Mouse (Mus musculus) liver, embryonic 14.5 days (tissue): Measurements from ENCODE around the gene Agbl4. TPM values are rescaled to one million over a fixed set of nuclear protein-coding genes. Genes with fewer than 3 reads are reported as not detected.

Source experiments
- ATAC-seq: fragments of 200-750 bp; cut with Nextera tagmentation; 2 replicates; pipeline ENCODE4 v1.8.0; 2017; ENCODE audit warnings: moderate number of reproducible peaks, mild to moderate bottlenecking, moderate library complexity; ENCODE audit not compliant: insufficient read depth
- DNase-seq, 3 experiments: peaks; one replicate each; pipeline ENCODE4 v3.0.0-alpha.2; 2012 to 2013; ENCODE audit warnings: low read depth in 3 of 3, low spot score in 3 of 3
- H3K27ac ChIP-seq: fragments of 300-500 bp; sonication (generic); 2 replicates; pipeline ENCODE4 v1.5.1; 2014; ENCODE audit warnings: moderate library complexity, mild to moderate bottlenecking, control low read depth, inconsistent platforms
- H3K27me3 ChIP-seq: fragments of 300-500 bp; sonication (generic); 2 replicates; pipeline ENCODE4 v1.6.1; 2014; ENCODE audit warnings: mild to moderate bottlenecking, low read length, moderate library complexity; ENCODE audit not compliant: control insufficient read depth, insufficient read depth
- H3K36me3 ChIP-seq: fragments of 300-500 bp; sonication (generic); replicated peaks from 2 replicates; pipeline ENCODE4 v1.6.1; 2014; ENCODE audit warnings: low read depth; ENCODE audit not compliant: control insufficient read depth, insufficient read depth
- H3K4me1 ChIP-seq, 2 experiments: fragments of 200-500 bp in 1 of 2; fragments of 300-500 bp in 1 of 2; sonication (generic) in 1 of 2; replicated peaks; 2 replicates each; pipeline ENCODE4 v1.6.1; 2012 to 2014; ENCODE audit warnings: antibody characterized with exemption in 1 of 2, inconsistent platforms in 1 of 2, low read length in 1 of 2; ENCODE audit not compliant: control insufficient read depth in 2 of 2, insufficient read depth in 2 of 2
- H3K4me2 ChIP-seq: fragments of 300-500 bp; sonication (generic); 2 replicates; pipeline ENCODE4 v1.6.1; 2014; ENCODE audit warnings: low read depth, mild to moderate bottlenecking, control low read depth, moderate library complexity
- H3K4me3 ChIP-seq, 2 experiments: fragments of 200-500 bp in 1 of 2; fragments of 300-500 bp in 1 of 2; sonication (generic) in 1 of 2; 2 replicates each; pipeline ENCODE4 v1.5.1; 2012 to 2014; ENCODE audit warnings: low read depth in 2 of 2, low read length in 2 of 2, mild to moderate bottlenecking in 2 of 2, control low read depth in 1 of 2, inconsistent platforms in 1 of 2, moderate library complexity in 1 of 2; ENCODE audit not compliant: insufficient read depth in 1 of 2
- H3K9ac ChIP-seq: fragments of 300-500 bp; sonication (generic); replicated peaks from 2 replicates; pipeline ENCODE4 v1.6.1; 2014; ENCODE audit warnings: mild to moderate bottlenecking, control low read depth, moderate library complexity
- H3K9me3 ChIP-seq: fragments of 300-500 bp; sonication (generic); 2 replicates; pipeline ENCODE4 v1.6.1; 2016; ENCODE audit warnings: low read length, mixed read lengths; ENCODE audit not compliant: control insufficient read depth
- CTCF ChIP-seq: IDR thresholded peaks from 2 replicates; pipeline ENCODE4 v1.5.1; 2016; ENCODE audit warnings: antibody characterized with exemption, low read depth, control low read depth
- EP300 ChIP-seq: IDR thresholded peaks from 2 replicates; pipeline ENCODE4 v1.6.1; 2016; ENCODE audit warnings: antibody characterized with exemption, low read depth
- WGBS: fragments of 180-500 bp; shearing (Covaris S2); extraction: QIAGEN DNeasy Blood & Tissue Kit; methylation state at CpG from one replicate; pipeline ENCODE4 v1.1.7; 2014; ENCODE audit not compliant: insufficient replicate concordance; 5-methylcytosine and 5-hydroxymethylcytosine counted together
- polyA plus RNA-seq, 2 experiments: library from polyadenylated mRNA; depleted of rRNA in 1 of 2; stranded (reverse) in 1 of 2; unstranded in 1 of 2; fragments of >200 nt; fragmentation: Nextera tagmentation in 1 of 2; extraction: Ambion mirVana in 1 of 2; gene quantifications; 2 replicates each; pipeline versions ENCODE4 v1.2.1 to v1.2.3; 2012 to 2014

Gene Agbl4
- polyA plus RNA-seq, 2 experiments: not detected

DNA sequence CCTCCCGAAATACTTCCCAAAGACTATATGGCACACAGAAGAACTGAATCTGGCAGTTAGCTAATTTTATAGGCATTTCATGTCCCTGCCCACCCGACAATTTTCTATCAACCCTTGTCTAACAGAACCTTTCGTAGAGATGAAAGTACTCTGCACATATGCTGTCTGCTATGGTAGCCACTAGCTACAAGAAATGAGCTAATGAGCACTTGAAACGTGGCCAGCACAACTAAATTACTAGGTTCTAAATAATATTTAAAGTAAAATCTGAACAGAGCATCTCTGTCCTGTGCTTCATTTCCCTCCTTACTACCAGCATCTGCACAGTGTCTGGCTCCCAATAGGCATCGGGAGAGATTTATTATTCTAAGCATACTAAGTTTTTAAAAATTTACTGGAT lies 1.2 kb upstream of the Agbl4 start:
- H3K4me1 ChIP-seq: no peaks in the 10 kb centered on the region
- no peak overlapping the region for H3K4me3 ChIP-seq
- H3K27me3 ChIP-seq: no peaks in the 10 kb centered on the region
- no peaks in the 10 kb centered on the region for H3K36me3 ChIP-seq
- H3K27ac ChIP-seq: no peak overlapping the region
- 57% methylated on average over 5 of the region's 5 CpGs for WGBS
- DNase-seq (no peak), ATAC-seq (no peak)
- no peaks in the 10 kb centered on the region for H3K9me3 ChIP-seq
- no peak overlapping the region for H3K4me2 ChIP-seq
- TF ChIP-seq EP300: no peak
- no peak for TF ChIP-seq CTCF
- H3K9ac ChIP-seq: no peak overlapping the region

DNA sequence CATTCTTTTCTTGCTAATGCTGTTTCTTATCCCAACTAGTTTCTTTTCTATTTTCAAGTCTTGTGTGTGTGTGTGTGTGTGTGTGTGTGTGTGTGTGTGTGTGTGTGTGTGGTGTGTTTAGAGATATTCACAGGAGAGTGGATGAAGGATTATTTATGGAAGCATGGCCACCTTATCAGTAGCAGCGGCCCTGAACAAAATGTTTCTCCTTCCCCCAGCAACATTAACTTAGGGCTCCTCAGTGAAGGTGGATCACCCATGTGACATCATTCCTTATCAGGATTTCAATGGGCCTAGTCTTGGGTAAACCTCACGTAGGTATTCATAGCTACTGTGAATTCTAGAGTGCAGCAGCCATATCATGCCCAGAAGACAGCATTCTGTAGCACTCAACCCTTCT lies 22.8 kb downstream of the Agbl4 start:
- no peaks in the 10 kb centered on the region for H3K36me3 ChIP-seq
- no peak overlapping the region for H3K4me2 ChIP-seq
- H3K4me1 ChIP-seq: no peaks in the 10 kb centered on the region
- WGBS: 49% methylated on average over 2 of the region's 2 CpGs
- no peak for ATAC-seq
- H3K9ac ChIP-seq: no peak overlapping the region
- no peak for DNase-seq
- no peak overlapping the region for H3K27ac ChIP-seq
- TF ChIP-seq CTCF (no peak), EP300 (no peak)
- no peaks in the 10 kb centered on the region for H3K9me3 ChIP-seq
- H3K4me3 ChIP-seq: no peak overlapping the region
- H3K27me3 ChIP-seq: no peaks in the 10 kb centered on the region

DNA sequence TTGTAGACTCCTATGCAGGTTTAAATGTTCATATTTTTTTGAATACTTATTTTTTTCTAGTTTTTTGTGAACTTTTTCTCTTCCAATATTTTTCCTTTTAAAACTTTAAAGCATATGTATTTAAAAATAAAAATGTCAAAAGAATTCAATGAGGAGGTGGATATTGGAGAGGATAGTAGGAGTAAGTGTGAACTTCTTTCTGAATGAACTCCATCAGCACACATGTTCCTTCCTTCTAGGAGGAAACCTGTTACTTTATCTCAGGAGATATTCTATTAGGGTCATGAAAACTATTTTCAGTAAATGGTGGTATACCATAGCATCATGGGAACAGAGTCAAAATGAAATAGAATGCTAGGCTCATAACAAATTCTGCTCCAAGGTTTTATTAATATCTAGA lies 30.2 kb downstream of the Agbl4 start:
- Histone ChIP-seq H3K4me2 (no peak overlapping the region), H3K36me3 (no peaks in the 10 kb centered on the region), H3K9ac (no peak overlapping the region), H3K9me3 (no peaks in the 10 kb centered on the region), H3K4me3 (no peak overlapping the region), H3K4me1 (no peaks in the 10 kb centered on the region), H3K27me3 (no peaks in the 10 kb centered on the region), H3K27ac (no peak overlapping the region)
- ATAC-seq: no peak
- DNase-seq: no peak
- TF ChIP-seq CTCF (no peak), EP300 (no peak)

DNA sequence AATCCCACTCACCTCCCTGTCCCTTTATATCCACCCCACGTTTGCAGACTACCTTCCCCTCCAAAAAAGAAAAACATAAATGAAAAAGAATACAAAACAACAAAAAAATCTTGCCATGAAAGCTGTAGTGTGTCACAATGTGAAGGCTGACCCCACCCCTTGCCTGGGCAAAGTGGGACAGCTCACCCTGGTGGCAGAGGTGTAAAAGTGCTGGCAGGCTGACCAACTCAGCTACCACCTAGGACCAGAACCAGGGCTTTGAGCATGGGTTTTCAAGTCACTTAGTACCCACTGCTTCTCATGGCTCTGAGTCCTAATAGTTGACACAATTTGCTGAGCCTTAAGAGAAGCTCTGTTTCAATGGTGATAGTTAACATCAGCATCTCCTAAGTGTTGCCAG lies 96.9 kb downstream of the Agbl4 start:
- H3K4me1 ChIP-seq: no peaks in the 10 kb centered on the region
- H3K4me3 ChIP-seq: no peak overlapping the region
- H3K9ac ChIP-seq: no peak overlapping the region
- no peak overlapping the region for H3K27ac ChIP-seq
- H3K27me3 ChIP-seq: no peaks in the 10 kb centered on the region
- WGBS: 17% methylated on average over 1 of the region's 1 CpGs
- ATAC-seq (no peak), DNase-seq (no peak)
- no peaks in the 10 kb centered on the region for H3K9me3 ChIP-seq
- H3K36me3 ChIP-seq: no peaks in the 10 kb centered on the region
- H3K4me2 ChIP-seq: no peak overlapping the region
- TF ChIP-seq CTCF (peak; percentile 48; the same call in 1 of the 2 replicates), EP300 (no peak)

DNA sequence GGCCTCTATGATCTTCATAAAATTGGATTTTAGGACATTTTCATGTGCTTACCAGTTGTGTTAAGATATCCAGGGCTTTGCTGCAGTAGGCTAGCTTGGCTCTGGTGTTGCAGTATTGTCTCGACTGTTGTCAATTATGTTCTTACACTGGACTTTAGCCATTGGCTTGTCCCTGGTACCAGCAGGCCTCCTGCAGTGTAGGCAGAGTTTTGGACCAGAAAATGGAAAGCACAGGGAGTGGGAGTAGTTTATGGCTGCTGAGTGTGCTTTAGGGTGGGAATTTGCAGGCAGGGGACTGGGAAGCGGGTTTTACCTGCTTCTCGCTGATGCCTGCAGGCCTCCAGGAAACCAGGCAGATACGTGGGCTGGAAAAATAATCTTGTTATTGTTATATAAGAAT lies 132.3 kb downstream of the Agbl4 start:
- H3K4me2 ChIP-seq: no peak overlapping the region
- TF ChIP-seq EP300 (no peak), CTCF (no peak)
- WGBS: 53% methylated on average over 4 of the region's 4 CpGs

More for the DNA sequence above, 132.3 kb downstream of the Agbl4 start:
- Histone ChIP-seq H3K4me3 (no peak overlapping the region), H3K27ac (no peak overlapping the region), H3K9me3 (no peaks in the 10 kb centered on the region), H3K4me1 (no peaks in the 10 kb centered on the region), H3K27me3 (no peaks in the 10 kb centered on the region), H3K9ac (no peak overlapping the region), H3K36me3 (no peaks in the 10 kb centered on the region)
- ATAC-seq: no peak
- no peak for DNase-seq
